Mouse (Mus musculus): Measurements from ENCODE around the gene Frem2. TPM values are rescaled to one million over a fixed set of nuclear protein-coding genes. Genes with fewer than 3 reads are reported as not detected.

Frem2 gene
- polyA plus RNA-seq, 1 experiment from 2014 or later, result 1.1 TPM

GRCm38 (mm10) chr3:53656328-53656877 is 752 bp downstream of the Frem2 start:
- no peaks in the 10 kb centered on the region for H3K36me3 ChIP-seq
- H3K27ac ChIP-seq (replicated peaks), result no peak overlapping the region
- H3K4me3 ChIP-seq, result peak overlapping the region; percentile 46
- ATAC-seq (replicated peaks), result peak; percentile 30
- under 1% methylated on average over 42 of the region's 42 CpGs for WGBS
- H3K4me2 ChIP-seq (replicated peaks), result peak overlapping the region; percentile 99
- H3K27me3 ChIP-seq, result peaks cover 15% of the 10 kb centered on the region
- no peaks in the 10 kb centered on the region for H3K9me3 ChIP-seq
- peak overlapping the region; percentile 41 for H3K9ac ChIP-seq (replicated peaks)
- peaks cover 26% of the 10 kb centered on the region for H3K4me1 ChIP-seq

GRCm38 (mm10) chr3:53655343-53655742 is 1.8 kb downstream of the Frem2 start:
- H3K27me3 ChIP-seq, result peaks cover 15% of the 10 kb centered on the region
- no peak for ATAC-seq (replicated peaks)
- peak overlapping the region; percentile 46 for H3K4me3 ChIP-seq
- peak overlapping the region; percentile 99 for H3K4me2 ChIP-seq (replicated peaks)
- H3K9me3 ChIP-seq, result no peaks in the 10 kb centered on the region
- H3K36me3 ChIP-seq, result no peaks in the 10 kb centered on the region
- WGBS, result 89% methylated on average over 13 of the region's 13 CpGs
- H3K4me1 ChIP-seq, result peaks cover 28% of the 10 kb centered on the region
- H3K27ac ChIP-seq (replicated peaks), result no peak overlapping the region
- no peak overlapping the region for H3K9ac ChIP-seq (replicated peaks)

GRCm38 (mm10) chr3:53650003-53650748 is 7.0 kb downstream of the Frem2 start:
- ATAC-seq (replicated peaks), result no peak; the same call in 1 of the 2 replicates
- no peak overlapping the region for H3K9ac ChIP-seq (replicated peaks)
- no peak overlapping the region; the same call in 1 of the 2 replicates for H3K4me2 ChIP-seq (replicated peaks)
- no peaks in the 10 kb centered on the region for H3K36me3 ChIP-seq
- WGBS, result 3% methylated on average over 8 of the region's 8 CpGs
- no peak overlapping the region for H3K4me3 ChIP-seq
- H3K4me1 ChIP-seq, result peaks cover 7% of the 10 kb centered on the region
- no peaks in the 10 kb centered on the region for H3K9me3 ChIP-seq
- H3K27ac ChIP-seq (replicated peaks), result no peak overlapping the region
- H3K27me3 ChIP-seq, result no peaks in the 10 kb centered on the region

DNA sequence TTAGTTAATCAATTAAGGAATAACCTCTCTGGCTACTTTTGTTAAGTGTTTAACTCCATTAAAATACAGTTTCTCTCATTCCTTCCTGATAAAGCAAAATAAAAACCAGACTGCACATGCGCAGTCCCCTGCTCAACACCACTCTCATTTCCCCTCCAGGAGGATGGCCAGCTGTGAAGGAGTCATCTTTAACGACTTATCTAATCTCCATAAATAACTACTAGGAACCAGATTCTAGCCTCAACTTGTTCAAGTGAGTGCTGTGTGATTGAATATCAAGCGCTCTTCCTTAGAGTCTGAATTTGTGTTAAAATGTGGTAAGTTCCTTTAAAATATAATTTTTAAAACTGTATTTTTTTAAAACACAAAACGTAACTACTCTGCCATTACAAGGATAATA is 7.7 kb downstream of the Frem2 start:
- no peaks in the 10 kb centered on the region for H3K9me3 ChIP-seq
- whole genome bisulfite sequencing, result 47% methylated on average over 4 of the region's 4 CpGs

GRCm38 (mm10) chr3:53648902-53649301 is 8.3 kb downstream of the Frem2 start:
- H3K27ac ChIP-seq (replicated peaks), result no peak overlapping the region
- WGBS, result 83% methylated on average over 4 of the region's 4 CpGs

More for the DNA sequence above, 7.7 kb downstream of the Frem2 start:
- Histone ChIP-seq H3K4me1 (peaks cover 7% of the 10 kb centered on the region), H3K4me3 (no peak overlapping the region), H3K27me3 (no peaks in the 10 kb centered on the region), H3K27ac (replicated peaks) (no peak overlapping the region), H3K36me3 (no peaks in the 10 kb centered on the region), H3K4me2 (replicated peaks) (no peak overlapping the region), H3K9ac (replicated peaks) (no peak overlapping the region)
- no peak for ATAC-seq (replicated peaks)

GRCm38 (mm10) chr3:53635948-53636347 is 21.2 kb downstream of the Frem2 start:
- Histone ChIP-seq H3K9ac (replicated peaks) (no peak overlapping the region), H3K27me3 (no peaks in the 10 kb centered on the region), H3K36me3 (no peaks in the 10 kb centered on the region), H3K4me3 (no peak overlapping the region), H3K4me1 (peaks cover 3% of the 10 kb centered on the region; the same call in 1 of the 2 replicates), H3K27ac (replicated peaks) (no peak overlapping the region), H3K4me2 (replicated peaks) (no peak overlapping the region), H3K9me3 (no peaks in the 10 kb centered on the region)
- 68% methylated on average over 3 of the region's 3 CpGs for WGBS
- no peak for ATAC-seq (replicated peaks)

More at GRCm38 (mm10) chr3:53648902-53649301, 8.3 kb downstream of the Frem2 start:
- H3K4me1 ChIP-seq, result peaks cover 7% of the 10 kb centered on the region
- no peak overlapping the region for H3K4me2 ChIP-seq (replicated peaks)
- no peaks in the 10 kb centered on the region for H3K9me3 ChIP-seq
- no peak overlapping the region for H3K9ac ChIP-seq (replicated peaks)
- ATAC-seq (replicated peaks), result no peak
- H3K4me3 ChIP-seq, result no peak overlapping the region
- no peaks in the 10 kb centered on the region for H3K36me3 ChIP-seq
- no peaks in the 10 kb centered on the region for H3K27me3 ChIP-seq

DNA sequence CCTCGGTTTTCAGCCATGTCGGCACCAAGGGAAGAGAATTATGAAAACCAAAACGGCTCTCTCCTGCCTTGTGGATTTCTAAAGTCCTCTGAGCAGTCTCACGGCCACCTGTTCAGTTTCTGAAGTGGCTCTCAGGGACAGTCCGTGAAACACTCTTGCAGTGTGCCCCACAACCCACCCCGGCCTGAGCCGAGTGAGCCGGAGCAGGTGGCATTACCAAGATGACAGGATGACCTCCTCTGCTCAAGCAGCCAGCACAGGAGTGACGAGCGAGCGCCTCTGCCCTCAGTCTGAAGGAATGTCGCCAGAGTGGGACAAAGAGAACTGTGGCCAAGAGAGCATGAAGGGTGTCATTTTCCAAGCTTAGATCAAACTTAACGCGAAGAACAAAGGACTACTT is 26.0 kb downstream of the Frem2 start:
- no peak overlapping the region for H3K27ac ChIP-seq (replicated peaks)
- peaks cover 7% of the 10 kb centered on the region; the same call in 1 of the 2 replicates for H3K4me1 ChIP-seq
- no peak for ATAC-seq (replicated peaks)
- H3K27me3 ChIP-seq, result no peaks in the 10 kb centered on the region
- 50% methylated on average over 14 of the region's 14 CpGs for WGBS
- no peaks in the 10 kb centered on the region for H3K9me3 ChIP-seq
- H3K36me3 ChIP-seq, result no peaks in the 10 kb centered on the region
- no peak overlapping the region for H3K9ac ChIP-seq (replicated peaks)
- H3K4me2 ChIP-seq (replicated peaks), result no peak overlapping the region
- H3K4me3 ChIP-seq, result no peak overlapping the region

DNA sequence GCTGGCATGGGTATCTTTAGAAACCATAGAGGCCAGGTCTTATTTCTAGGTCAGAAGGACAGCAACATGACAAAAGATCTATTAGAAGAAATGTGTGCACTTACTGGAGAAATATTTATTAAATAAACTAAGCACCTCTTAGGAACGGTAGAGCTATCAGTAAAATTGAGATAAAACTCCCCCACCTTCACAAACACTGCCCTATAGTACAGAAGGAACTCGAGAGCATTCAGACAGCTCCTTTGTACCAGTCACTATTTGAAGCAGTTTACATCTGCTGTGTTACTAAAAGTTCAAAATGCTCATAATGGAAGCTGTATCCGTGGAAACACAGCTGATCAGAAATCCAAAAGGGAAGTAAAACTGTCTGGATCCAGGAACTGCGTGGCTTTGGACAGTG is 26.5 kb downstream of the Frem2 start:
- Histone ChIP-seq H3K4me1 (peaks cover 7% of the 10 kb centered on the region; the same call in 1 of the 2 replicates), H3K4me3 (no peak overlapping the region), H3K4me2 (replicated peaks) (no peak overlapping the region), H3K27ac (replicated peaks) (no peak overlapping the region), H3K27me3 (no peaks in the 10 kb centered on the region), H3K9ac (replicated peaks) (no peak overlapping the region), H3K36me3 (no peaks in the 10 kb centered on the region), H3K9me3 (no peaks in the 10 kb centered on the region)
- no peak for ATAC-seq (replicated peaks)
- 52% methylated on average over 4 of the region's 4 CpGs for WGBS

- ATAC-seq (replicated peaks), result no peak
- peaks cover 7% of the 10 kb centered on the region; the same call in 1 of the 2 replicates for H3K4me1 ChIP-seq
- no peak overlapping the region for H3K27ac ChIP-seq (replicated peaks)
- no peak overlapping the region for H3K9ac ChIP-seq (replicated peaks)
- no peak overlapping the region for H3K4me3 ChIP-seq
- WGBS, result 92% methylated on average over 5 of the region's 5 CpGs
- no peaks in the 10 kb centered on the region for H3K36me3 ChIP-seq
- no peak overlapping the region for H3K4me2 ChIP-seq (replicated peaks)
- H3K27me3 ChIP-seq, result no peaks in the 10 kb centered on the region
- no peaks in the 10 kb centered on the region for H3K9me3 ChIP-seq
These were observed 27.2 kb downstream of the Frem2 start for GRCm38 (mm10) chr3:53629966-53630365.

DNA sequence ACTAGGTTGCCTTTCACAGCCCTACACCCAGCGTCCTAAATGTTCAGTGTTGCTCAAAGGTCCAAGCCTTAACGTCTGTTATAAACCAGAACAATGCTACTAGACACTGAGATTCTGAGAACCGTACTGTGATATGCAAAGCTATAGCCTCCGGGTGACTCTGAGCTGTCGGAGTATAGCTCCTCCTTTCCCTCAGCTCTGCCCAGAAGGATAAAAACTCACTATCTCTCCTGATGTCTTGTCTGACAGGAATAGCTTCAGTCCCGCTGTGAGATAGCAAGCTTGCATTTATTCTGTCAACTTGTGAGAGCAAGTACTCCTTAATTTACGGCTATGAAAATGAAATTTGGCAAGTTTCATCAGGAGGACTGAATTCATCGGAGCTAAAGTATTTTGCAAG is 33.9 kb downstream of the Frem2 start:
- Histone ChIP-seq H3K9me3 (no peaks in the 10 kb centered on the region), H3K9ac (replicated peaks) (no peak overlapping the region), H3K27me3 (no peaks in the 10 kb centered on the region), H3K4me3 (no peak overlapping the region), H3K4me2 (replicated peaks) (no peak overlapping the region), H3K27ac (replicated peaks) (no peak overlapping the region), H3K4me1 (no peaks in the 10 kb centered on the region), H3K36me3 (no peaks in the 10 kb centered on the region)
- 87% methylated on average over 8 of the region's 8 CpGs for WGBS
- no peak for ATAC-seq (replicated peaks)

DNA sequence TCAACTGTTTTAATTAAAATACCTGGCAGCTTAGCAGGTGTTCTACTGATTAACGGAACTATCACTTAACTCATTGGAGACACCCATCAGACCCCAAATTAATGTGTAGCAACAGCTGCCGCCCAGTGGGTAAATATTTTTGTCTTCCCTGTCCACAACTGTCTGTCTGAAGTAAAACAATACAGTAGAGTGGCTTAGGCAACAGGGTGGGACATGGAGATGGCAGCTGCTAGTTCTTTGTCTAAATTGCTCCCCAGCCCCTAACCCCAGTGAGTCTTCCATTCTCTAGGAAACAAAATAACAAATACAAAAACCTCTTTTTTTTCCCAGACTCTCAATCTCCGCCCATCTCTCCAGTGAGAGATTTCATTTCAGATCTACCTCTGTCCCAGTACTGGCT is 36.2 kb downstream of the Frem2 start:
- ATAC-seq (replicated peaks), result no peak
- Histone ChIP-seq H3K36me3 (no peaks in the 10 kb centered on the region), H3K27me3 (no peaks in the 10 kb centered on the region), H3K4me2 (replicated peaks) (no peak overlapping the region), H3K4me1 (no peaks in the 10 kb centered on the region), H3K27ac (replicated peaks) (no peak overlapping the region), H3K9me3 (no peaks in the 10 kb centered on the region), H3K4me3 (no peak overlapping the region), H3K9ac (replicated peaks) (no peak overlapping the region)
- WGBS, result 55% methylated on average over 3 of the region's 3 CpGs

DNA sequence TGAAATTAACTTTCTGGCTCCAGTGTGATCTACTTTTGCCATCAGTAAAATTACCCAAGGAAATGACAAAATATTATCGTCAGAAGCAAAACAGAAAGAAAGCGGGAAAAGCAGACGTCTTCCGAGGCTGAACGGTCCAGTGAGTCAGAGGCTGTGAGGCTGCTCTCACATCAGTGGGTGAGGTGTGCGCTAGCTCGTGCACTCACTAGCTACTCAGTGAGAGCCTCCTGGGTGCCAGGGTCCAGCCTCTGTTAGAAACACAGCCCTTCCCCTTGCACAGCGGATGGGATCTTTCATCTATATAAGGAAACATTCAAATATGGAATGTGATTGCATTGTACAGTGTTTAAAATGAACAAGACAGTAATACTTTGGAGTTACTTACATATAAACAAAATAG is 36.8 kb downstream of the Frem2 start:
- H3K9me3 ChIP-seq, result no peaks in the 10 kb centered on the region
- WGBS, result 83% methylated on average over 8 of the region's 8 CpGs
- no peak overlapping the region for H3K27ac ChIP-seq (replicated peaks)
- H3K4me3 ChIP-seq, result no peak overlapping the region
- H3K9ac ChIP-seq (replicated peaks), result no peak overlapping the region
- H3K4me1 ChIP-seq, result no peaks in the 10 kb centered on the region
- ATAC-seq (replicated peaks), result no peak
- H3K4me2 ChIP-seq (replicated peaks), result no peak overlapping the region
- no peaks in the 10 kb centered on the region for H3K27me3 ChIP-seq
- H3K36me3 ChIP-seq, result no peaks in the 10 kb centered on the region

Measured in forebrain, embryonic 15.5 days (tissue).